Comparison of ENCODE assay signal across 16 mouse cellular contexts in the genomic region with DNA sequence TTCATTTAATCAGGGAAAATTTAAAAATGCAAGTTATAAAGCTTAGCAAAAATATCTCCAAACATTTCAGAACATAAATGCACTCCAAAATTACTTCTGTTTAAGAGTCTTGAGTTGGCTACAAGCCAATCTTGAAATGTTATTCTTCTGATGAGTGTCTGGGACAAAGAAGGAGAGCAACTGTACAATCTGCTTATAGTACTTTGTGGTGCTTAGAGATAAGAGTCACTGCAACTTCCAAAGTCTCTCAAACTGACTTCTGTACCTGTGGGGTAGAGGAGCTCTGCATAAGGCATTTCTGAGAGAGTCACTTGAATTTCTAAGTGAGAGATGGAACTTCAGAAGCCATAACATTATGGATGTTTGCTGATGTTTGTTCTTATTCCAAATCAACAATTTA.
"Had no signal": no experiment of that assay in that cellular context is flagged by ENCODE, and none has a peak within 500 bp of the region (broad histone marks: within the 10 kb centered on the region; RNA-seq: fewer than 3 reads in every experiment).

No protein-coding gene starts in this region.

- H3K27me3 ChIP-seq: liver, embryonic 13.5 days; liver, embryonic 15.5 days; midbrain, embryonic 15.5 days; neural tube, embryonic 12.5 days; stomach, embryonic 15.5 days had no signal

- H3K4me3 ChIP-seq: liver, embryonic 13.5 days; liver, embryonic 15.5 days; midbrain, embryonic 13.5 days; midbrain, embryonic 15.5 days; neural tube, embryonic 12.5 days; stomach, embryonic 15.5 days had no signal

- H3K36me3 ChIP-seq: liver, embryonic 13.5 days; liver, embryonic 15.5 days; midbrain, embryonic 13.5 days; midbrain, embryonic 15.5 days; neural tube, embryonic 12.5 days; stomach, embryonic 15.5 days had no signal

- H3K4me2 ChIP-seq: liver, embryonic 11.5 days; liver, embryonic 13.5 days; liver, embryonic 15.5 days; midbrain, embryonic 11.5 days; midbrain, embryonic 13.5 days; midbrain, embryonic 15.5 days; neural tube, embryonic 12.5 days; stomach, embryonic 15.5 days had no signal

- DNase-seq: liver, embryonic 13.5 days; liver, postnatal 0 days; lung, adult 2 months; right cerebral cortex, postnatal 14 days; thymus, adult 18-20 months; thymus, postnatal 25 days; thymus, postnatal 4 days had no signal

- ATAC-seq: liver, postnatal 0 days; midbrain, embryonic 13.5 days; midbrain, embryonic 15.5 days had no signal

- H3K27ac ChIP-seq: liver, embryonic 13.5 days; liver, embryonic 15.5 days; macrophage; midbrain, embryonic 13.5 days; midbrain, embryonic 15.5 days; neural tube, embryonic 12.5 days; stomach, embryonic 15.5 days; stomach, postnatal 0 days had no signal

- H3K9me3 ChIP-seq: liver, embryonic 13.5 days; liver, embryonic 15.5 days; midbrain, embryonic 13.5 days; midbrain, embryonic 15.5 days; neural tube, embryonic 12.5 days; stomach, embryonic 15.5 days had no signal

- H3K4me1 ChIP-seq: liver, embryonic 13.5 days; liver, embryonic 15.5 days; neural tube, embryonic 12.5 days; stomach, embryonic 15.5 days had no signal

- H3K9ac ChIP-seq: liver, embryonic 13.5 days; liver, embryonic 15.5 days; liver, postnatal 0 days; midbrain, embryonic 13.5 days; midbrain, embryonic 15.5 days; neural tube, embryonic 12.5 days; stomach, embryonic 15.5 days had no signal
